ENCODE assay signal across 16 mouse cellular contexts in the genomic region with DNA sequence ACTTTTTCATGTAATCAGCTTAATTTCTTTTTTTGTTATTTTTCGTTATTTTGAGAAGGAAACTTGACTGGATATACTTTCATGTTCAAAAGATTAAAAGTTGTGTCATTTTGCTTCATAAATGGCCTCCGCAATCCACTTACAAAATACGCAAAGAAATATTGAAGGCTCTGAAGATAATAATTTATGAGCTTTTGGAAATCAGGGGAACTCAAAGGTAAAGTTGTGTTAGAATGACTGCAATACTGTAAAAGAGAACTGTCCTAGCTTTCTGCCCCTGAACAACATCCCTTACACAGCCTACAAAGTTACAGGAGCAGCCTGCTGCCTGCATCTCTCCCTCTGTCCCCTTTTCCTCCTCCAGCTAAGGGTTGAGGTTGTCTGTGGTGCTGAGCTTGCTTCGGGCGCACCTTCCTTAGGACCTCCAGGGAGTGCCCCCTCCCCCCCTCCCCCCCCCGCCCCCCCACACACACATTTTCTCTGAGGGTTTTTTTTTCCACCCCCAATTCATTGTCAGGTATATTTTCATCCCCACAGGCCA.
A peak's percentile ranks its signal among the peaks of the same experiment; 100 is the strongest.
DNase-seq lines count a peak whose midpoint lies in the region; ATAC-seq lines count a peak whose summit lies in the region.
"Had no signal": no experiment of that assay in that cellular context is flagged by ENCODE, and none has a peak within 500 bp of the region (broad histone marks: within the 10 kb centered on the region; RNA-seq: fewer than 3 reads in every experiment).

No protein-coding gene starts in this region.

- H3K4me1 ChIP-seq in heart, embryonic 10.5 days: peaks cover 23% of the 10 kb centered on the region
- H3K4me1 ChIP-seq in neural tube, embryonic 11.5 days (ENCODE audit: control insufficient read depth, insufficient read depth, low read length): peaks cover 20% of the 10 kb centered on the region
- H3K4me1 ChIP-seq in intestine, embryonic 16.5 days (ENCODE audit: control insufficient read depth, insufficient read depth, low read length): 0 out of 2 replicates have a peak, but pooled peaks cover 8% of the 10 kb centered on the region
- H3K4me1 ChIP-seq in forebrain, embryonic 14.5 days (ENCODE audit: control insufficient read depth, insufficient read depth, low read length): peaks cover 6% of the 10 kb centered on the region

- no peak overlapping the region for H3K9ac ChIP-seq in neural tube, embryonic 11.5 days (ENCODE audit: low read length)
- H3K9ac ChIP-seq in intestine, embryonic 16.5 days (ENCODE audit: low read depth, low read length): 0 out of 2 replicates have a peak overlapping the region, but pooled peaks have one; percentile 84
- no peak overlapping the region for H3K9ac ChIP-seq in forebrain, embryonic 14.5 days (ENCODE audit: low read length)
- H3K9ac ChIP-seq: embryonic facial prominence, embryonic 13.5 days; heart, embryonic 15.5 days; liver, embryonic 15.5 days had no signal

- H3K36me3 ChIP-seq in heart, embryonic 10.5 days: no peaks in the 10 kb centered on the region
- no peaks in the 10 kb centered on the region for H3K36me3 ChIP-seq in neural tube, embryonic 11.5 days (ENCODE audit: control insufficient read depth, insufficient read depth, low read length)
- no peaks in the 10 kb centered on the region for H3K36me3 ChIP-seq in intestine, embryonic 16.5 days (ENCODE audit: control insufficient read depth, insufficient read depth, low read length)
- no peaks in the 10 kb centered on the region for H3K36me3 ChIP-seq in forebrain, embryonic 14.5 days (ENCODE audit: control insufficient read depth, insufficient read depth, low read length)
- H3K36me3 ChIP-seq: embryonic facial prominence, embryonic 13.5 days; forebrain, embryonic 10.5 days; heart, embryonic 15.5 days; liver, embryonic 15.5 days had no signal

- no peak overlapping the region; the same call in 1 of the 2 replicates for H3K27ac ChIP-seq in heart, embryonic 10.5 days
- peak overlapping the region; percentile 96; the same call in 1 of the 2 replicates for H3K27ac ChIP-seq in neural tube, embryonic 11.5 days (ENCODE audit: low read depth, low read length)
- peak overlapping the region; percentile 88 for H3K27ac ChIP-seq in intestine, embryonic 16.5 days (ENCODE audit: low read length)
- H3K27ac ChIP-seq in forebrain, embryonic 14.5 days (ENCODE audit: low read depth, low read length): no peak overlapping the region
- H3K27ac ChIP-seq: forebrain, embryonic 10.5 days; heart, embryonic 15.5 days; liver, embryonic 15.5 days; macrophage had no signal

- peak overlapping the region; percentile 5; the same call in 1 of the 2 replicates for H3K4me3 ChIP-seq in heart, embryonic 10.5 days
- no peak overlapping the region for H3K4me3 ChIP-seq in neural tube, embryonic 11.5 days (ENCODE audit: low read depth, low read length)
- H3K4me3 ChIP-seq in intestine, embryonic 16.5 days (ENCODE audit: low read length): no peak overlapping the region
- no peak overlapping the region for H3K4me3 ChIP-seq in forebrain, embryonic 14.5 days (ENCODE audit: low read depth, low read length)
- H3K4me3 ChIP-seq: embryonic facial prominence, embryonic 13.5 days; forebrain, embryonic 10.5 days; heart, embryonic 15.5 days; liver, embryonic 15.5 days had no signal

- H3K27me3 ChIP-seq in heart, embryonic 10.5 days (ENCODE audit: insufficient read depth, poor library complexity, severe bottlenecking): peaks cover 23% of the 10 kb centered on the region; the same call in 1 of the 2 replicates
- no peaks in the 10 kb centered on the region for H3K27me3 ChIP-seq in neural tube, embryonic 11.5 days (ENCODE audit: control insufficient read depth, insufficient read depth, low read length)
- 0 out of 2 replicates have a peak, but pooled peaks cover 2% of the 10 kb centered on the region for H3K27me3 ChIP-seq in intestine, embryonic 16.5 days (replicated peaks; ENCODE audit: control insufficient read depth, insufficient read depth, low read length)
- H3K27me3 ChIP-seq in forebrain, embryonic 14.5 days (replicated peaks; ENCODE audit: control insufficient read depth, insufficient read depth, low read length): peaks cover 39% of the 10 kb centered on the region

- no peak for DNase-seq in heart, embryonic 10.5 days (ENCODE audit: low spot score)
- no peak for DNase-seq in heart, postnatal 25 days (ENCODE audit: low spot score)
- no peak for DNase-seq in neural tube, embryonic 11.5 days (ENCODE audit: low spot score)
- no peak for DNase-seq in neural tube, embryonic 10.5 days (ENCODE audit: extremely low spot score, low spot score)
- DNase-seq in left cerebral cortex, adult 9 months (ENCODE audit: low spot score in 2 of 2): no peak
- DNase-seq in forebrain, embryonic 14.5 days (ENCODE audit: low spot score): no peak
- DNase-seq in urinary bladder, postnatal 14 days (ENCODE audit: low spot score): no peak
- DNase-seq: kidney, adult 9 months; left cerebral cortex, postnatal 4 days; thymus, adult 2 months had no signal

- ATAC-seq in neural tube, embryonic 11.5 days (ENCODE audit: insufficient read depth, low FRiP score, low TSS enrichment): no peak
- no peak for ATAC-seq in intestine, embryonic 16.5 days
- ATAC-seq in forebrain, embryonic 14.5 days: no peak

- H3K9me3 ChIP-seq in heart, embryonic 10.5 days: no peaks in the 10 kb centered on the region
- H3K9me3 ChIP-seq in neural tube, embryonic 11.5 days (ENCODE audit: control insufficient read depth, low read length): no peaks in the 10 kb centered on the region
- H3K9me3 ChIP-seq in intestine, embryonic 16.5 days (ENCODE audit: control insufficient read depth, low read length): no peaks in the 10 kb centered on the region
- H3K9me3 ChIP-seq in forebrain, embryonic 14.5 days (replicated peaks; ENCODE audit: control insufficient read depth, low read length): no peaks in the 10 kb centered on the region
- H3K9me3 ChIP-seq: embryonic facial prominence, embryonic 13.5 days; forebrain, embryonic 10.5 days; heart, embryonic 15.5 days; liver, embryonic 15.5 days had no signal

- 34% methylated on average over 5 of the region's 6 CpGs for WGBS in heart, embryonic 10.5 days
- 15% methylated on average over 6 of the region's 6 CpGs for WGBS in neural tube, embryonic 11.5 days
- WGBS in intestine, embryonic 16.5 days: 55% methylated on average over 5 of the region's 6 CpGs
- WGBS in forebrain, embryonic 14.5 days: 19% methylated on average over 6 of the region's 6 CpGs

- intact Hi-C loops in heart, postnatal 25 days (cut with DNase I): no loop called here

- H3K4me2 ChIP-seq in neural tube, embryonic 11.5 days (ENCODE audit: low read depth): no peak overlapping the region
- H3K4me2 ChIP-seq in intestine, embryonic 16.5 days (ENCODE audit: low read depth, low read length): peak overlapping the region; percentile 81; the same call in 1 of the 2 replicates
- no peak overlapping the region for H3K4me2 ChIP-seq in forebrain, embryonic 14.5 days (ENCODE audit: low read length)
- H3K4me2 ChIP-seq: liver, embryonic 15.5 days had no signal

Comparison
In these comparisons a context has a peak if more than half of its experiments do, and no peak if none do; other contexts are left out.
1. H3K27ac ChIP-seq: peak in neural tube, embryonic 11.5 days (single experiment) and intestine, embryonic 16.5 days (single experiment); none in heart, embryonic 10.5 days (single experiment) and forebrain, embryonic 14.5 days (single experiment).